Mouse (Mus musculus) C2C12 (cell line): ENCODE results near the gene Olfr125. TPM values are rescaled to one million over a fixed set of nuclear protein-coding genes. Genes with fewer than 3 reads are reported as not detected.

ENCODE experiments used
- H3K27me3 ChIP-seq: one replicate; pipeline ENCODE4 v1.6.1; 2011; ENCODE audit not compliant: control insufficient read depth, insufficient read depth, insufficient read length
- H3K36me3 ChIP-seq: one replicate; pipeline ENCODE4 v1.6.1; 2011; ENCODE audit not compliant: control insufficient read depth, insufficient read depth
- H3K4me3 ChIP-seq: one replicate; pipeline ENCODE4 v1.5.1; 2011; ENCODE audit warnings: mild to moderate bottlenecking, control low read depth; ENCODE audit not compliant: poor library complexity, insufficient read depth, severe bottlenecking
- H3K79me2 ChIP-seq: one replicate; pipeline ENCODE4 v1.6.1; 2011; ENCODE audit not compliant: control insufficient read depth, insufficient read depth
- H3K79me3 ChIP-seq: one replicate; pipeline ENCODE4 v1.6.1; 2011; ENCODE audit warnings: low read depth, control low read depth
- H3ac ChIP-seq: one replicate; pipeline ENCODE3; 2011; ENCODE audit warnings: low read depth; ENCODE audit not compliant: control insufficient read depth, insufficient read length
- CEBPB ChIP-seq: IDR thresholded peaks from one replicate; pipeline ENCODE4 v1.6.1; 2011; ENCODE audit warnings: low read depth, mild to moderate bottlenecking, control low read depth, moderate library complexity
- CTCF ChIP-seq: IDR thresholded peaks from one replicate; pipeline ENCODE4 v1.5.1; 2011; ENCODE audit not compliant: control insufficient read depth, insufficient read depth, insufficient read length
- FOSL1 ChIP-seq: IDR thresholded peaks from one replicate; pipeline ENCODE4 v1.8.0; 2011; ENCODE audit warnings: mild to moderate bottlenecking, low read length; ENCODE audit not compliant: poor library complexity, insufficient read depth, severe bottlenecking
- MAX ChIP-seq: IDR thresholded peaks from one replicate; pipeline ENCODE4 v1.6.1; 2011; ENCODE audit warnings: mild to moderate bottlenecking, control low read depth
- MYOD1 ChIP-seq: IDR thresholded peaks from one replicate; pipeline ENCODE4 v1.6.1; 2011; ENCODE audit warnings: low read depth; ENCODE audit not compliant: control insufficient read depth, insufficient read length
- MYOG ChIP-seq: IDR thresholded peaks from one replicate; pipeline ENCODE4 v1.6.1; 2011; ENCODE audit not compliant: control insufficient read depth, insufficient read length; ENCODE audit errors: extremely low read depth
- USF1 ChIP-seq: IDR thresholded peaks from one replicate; pipeline ENCODE4 v1.6.1; 2011; ENCODE audit warnings: low read depth, mild to moderate bottlenecking, control low read depth, moderate library complexity
- long read RNA-seq, 2 experiments: library from polyadenylated mRNA; unstranded; transcript quantifications; one replicate each; pipeline ENCODE4 v2.0.0; 2019 to 2020
- polyA plus RNA-seq: library from polyadenylated mRNA; unstranded; fragments of >200 nt; fragmentation: generic; extraction: Trizol; gene quantifications from one replicate; pipeline ENCODE4 v1.2.1, GENCODE M21; 2012; ENCODE audit warnings: missing spikeins

Olfr125 gene
- not detected for polyA plus RNA-seq
- long read RNA-seq, experiment 1, result 0 reads
- long read RNA-seq, experiment 2, result 0 reads

- no peaks in the 10 kb centered on the region for H3K79me2 ChIP-seq
- no peaks in the 10 kb centered on the region for H3K79me3 ChIP-seq
- H3K36me3 ChIP-seq, result no peaks in the 10 kb centered on the region
- H3K27me3 ChIP-seq, result no peaks in the 10 kb centered on the region
- TF ChIP-seq USF1, result no peak
- H3K4me3 ChIP-seq, result no peak within 1 kb of the TSS
- no peak within 1 kb of the TSS for H3ac ChIP-seq
Observed at GRCm38 (mm10) chr17:37832649-37833048, at the start of gene Olfr125. Gene Olfr125, plus strand, starts transcription at chr17:37832949.

- Histone ChIP-seq H3K27me3 (no peaks in the 10 kb centered on the region), H3K79me3 (no peaks in the 10 kb centered on the region), H3K4me3 (no peak within 1 kb of the TSS), H3K79me2 (no peaks in the 10 kb centered on the region), H3K36me3 (no peaks in the 10 kb centered on the region), H3ac (no peak within 1 kb of the TSS)
- TF ChIP-seq CEBPB, result no peak
- TF ChIP-seq CTCF, result no peak
- no peak for TF ChIP-seq MYOD1
- no peak for TF ChIP-seq MYOG
- TF ChIP-seq FOSL1, result no peak
Observed at GRCm38 (mm10) chr17:37793229-37793628, 39.5 kb upstream of the Olfr125 start, which contains the start of gene Olfr123. Gene Olfr123, plus strand, starts transcription at chr17:37793529.

- no peaks in the 10 kb centered on the region for H3K36me3 ChIP-seq
- TF ChIP-seq MYOG, result no peak
- no peak for TF ChIP-seq FOSL1
- TF ChIP-seq USF1, result no peak
- no peak for TF ChIP-seq CTCF
- no peak for TF ChIP-seq CEBPB
- TF ChIP-seq MAX, result no peak
- no peak for TF ChIP-seq MYOD1
- no peak within 1 kb of the TSS for H3ac ChIP-seq
Observed at GRCm38 (mm10) chr17:37799588-37799987, 33.2 kb upstream of the Olfr125 start, which contains the start of gene Olfr124. Gene Olfr124, plus strand, starts transcription at chr17:37799888.

GRCm38 (mm10) chr17:37847183-37847582, 14.4 kb downstream of the Olfr125 start, which contains the start of gene Olfr126:
Gene Olfr126, plus strand, starts transcription at chr17:37847483.
- H3K4me3 ChIP-seq, result no peak within 1 kb of the TSS
- no peaks in the 10 kb centered on the region for H3K27me3 ChIP-seq
- H3K36me3 ChIP-seq, result no peaks in the 10 kb centered on the region
- no peaks in the 10 kb centered on the region for H3K79me2 ChIP-seq
- no peak within 1 kb of the TSS for H3ac ChIP-seq
- no peaks in the 10 kb centered on the region for H3K79me3 ChIP-seq
- TF ChIP-seq CTCF (no peak), CEBPB (no peak), FOSL1 (no peak), MYOG (no peak), MYOD1 (no peak), MAX (no peak), USF1 (no peak)

More at GRCm38 (mm10) chr17:37799588-37799987, 33.2 kb upstream of the Olfr125 start, which contains the start of gene Olfr124:
- Histone ChIP-seq H3K79me3 (no peaks in the 10 kb centered on the region), H3K79me2 (no peaks in the 10 kb centered on the region), H3K27me3 (no peaks in the 10 kb centered on the region), H3K4me3 (no peak within 1 kb of the TSS)

GRCm38 (mm10) chr17:37863901-37864300, 31.2 kb downstream of the Olfr125 start:
- Histone ChIP-seq H3K79me2 (no peaks in the 10 kb centered on the region), H3K79me3 (no peaks in the 10 kb centered on the region), H3K27me3 (no peaks in the 10 kb centered on the region), H3ac (no peak overlapping the region), H3K36me3 (no peaks in the 10 kb centered on the region), H3K4me3 (no peak overlapping the region)
- no peak for TF ChIP-seq MYOG
- TF ChIP-seq MAX, result no peak
- no peak for TF ChIP-seq FOSL1
- no peak for TF ChIP-seq MYOD1
- TF ChIP-seq USF1, result no peak
- TF ChIP-seq CEBPB, result no peak
- TF ChIP-seq CTCF, result no peak

- no peaks in the 10 kb centered on the region for H3K27me3 ChIP-seq
- no peaks in the 10 kb centered on the region for H3K79me2 ChIP-seq
- TF ChIP-seq USF1 (no peak), CEBPB (no peak)
- no peak overlapping the region for H3ac ChIP-seq
- H3K79me3 ChIP-seq, result no peaks in the 10 kb centered on the region
- no peak overlapping the region for H3K4me3 ChIP-seq
- H3K36me3 ChIP-seq, result no peaks in the 10 kb centered on the region
Observed at GRCm38 (mm10) chr17:37869676-37870205, 37.0 kb downstream of the Olfr125 start.
